Mouse (Mus musculus) retina, adult 2 months (tissue): ENCODE results near the gene Trim9.

Source experiments
- DNase-seq: peaks from one replicate; pipeline ENCODE4 v3.0.0-alpha.2; 2012; ENCODE audit warnings: low read depth, low spot score

The Trim9 gene

GRCm38 (mm10) chr12:70214281-70214680 lies 133.1 kb downstream of the Trim9 start:
- no peak for DNase-seq

- DNase-seq, result no peak
Measured at GRCm38 (mm10) chr12:70213601-70214000, 133.8 kb downstream of the Trim9 start.

- no peak for DNase-seq
Measured at GRCm38 (mm10) chr12:70212501-70212900, 134.9 kb downstream of the Trim9 start.

GRCm38 (mm10) chr12:70208214-70208613 lies 139.2 kb downstream of the Trim9 start:
- DNase-seq, result no peak

- no peak for DNase-seq
Measured at GRCm38 (mm10) chr12:70204433-70204832, 143.0 kb downstream of the Trim9 start.

GRCm38 (mm10) chr12:70201926-70202529 lies 145.4 kb downstream of the Trim9 start:
- DNase-seq, result no peak

GRCm38 (mm10) chr12:70196341-70196740 lies 151.1 kb downstream of the Trim9 start:
- no peak for DNase-seq

GRCm38 (mm10) chr12:70195426-70195825 lies 152.0 kb downstream of the Trim9 start:
- no peak for DNase-seq
